Mouse (Mus musculus) thymus, postnatal 25 days (tissue): ENCODE measurements around the gene Eef2kmt.

Experiments
- DNase-seq: peaks from one replicate; pipeline ENCODE4 v3.0.0; 2022

Eef2kmt gene

GRCm38 (mm10) chr16:5221403-5221802, 34.4 kb downstream of the Eef2kmt start:
- DNase-seq = no peak

GRCm38 (mm10) chr16:5217341-5218133, 38.2 kb downstream of the Eef2kmt start:
- DNase-seq = no peak

- no peak for DNase-seq
These were observed 39.1 kb downstream of the Eef2kmt start for GRCm38 (mm10) chr16:5216686-5217085.

- DNase-seq = no peak
These were observed 41.7 kb downstream of the Eef2kmt start for GRCm38 (mm10) chr16:5214126-5214525.

GRCm38 (mm10) chr16:5212150-5212549, 43.6 kb downstream of the Eef2kmt start:
- no peak for DNase-seq

- no peak for DNase-seq
These were observed 45.4 kb downstream of the Eef2kmt start for GRCm38 (mm10) chr16:5210365-5210764.

- no peak for DNase-seq
These were observed 49.7 kb downstream of the Eef2kmt start for GRCm38 (mm10) chr16:5206051-5206450.

GRCm38 (mm10) chr16:5205431-5205970, 50.3 kb downstream of the Eef2kmt start:
- DNase-seq = no peak

- peak; percentile 71 for DNase-seq
These were observed 51.9 kb downstream of the Eef2kmt start, which contains the start of gene Nagpa for GRCm38 (mm10) chr16:5203668-5204433. TSS of gene Nagpa (minus strand) at chr16:5204012.

- DNase-seq = peak; percentile 43
These were observed 52.6 kb downstream of the Eef2kmt start for GRCm38 (mm10) chr16:5203200-5203599.

GRCm38 (mm10) chr16:5202681-5203080, 53.1 kb downstream of the Eef2kmt start:
- DNase-seq = peak; percentile 42

GRCm38 (mm10) chr16:5195080-5195479, 60.7 kb downstream of the Eef2kmt start:
- DNase-seq = peak; percentile 30
